Mouse (Mus musculus): Measurements from ENCODE around the gene Map2. TPM values are rescaled to one million over a fixed set of nuclear protein-coding genes. Genes with fewer than 3 reads are reported as not detected.
A peak's percentile ranks its signal among the peaks of the same experiment; 100 is the strongest.

Map2 gene
- 3.6 and 4.6 TPM in 2 replicates for polyA plus RNA-seq (2014; fragmentation: Nextera tagmentation; extraction: Ambion mirVana)

DNA sequence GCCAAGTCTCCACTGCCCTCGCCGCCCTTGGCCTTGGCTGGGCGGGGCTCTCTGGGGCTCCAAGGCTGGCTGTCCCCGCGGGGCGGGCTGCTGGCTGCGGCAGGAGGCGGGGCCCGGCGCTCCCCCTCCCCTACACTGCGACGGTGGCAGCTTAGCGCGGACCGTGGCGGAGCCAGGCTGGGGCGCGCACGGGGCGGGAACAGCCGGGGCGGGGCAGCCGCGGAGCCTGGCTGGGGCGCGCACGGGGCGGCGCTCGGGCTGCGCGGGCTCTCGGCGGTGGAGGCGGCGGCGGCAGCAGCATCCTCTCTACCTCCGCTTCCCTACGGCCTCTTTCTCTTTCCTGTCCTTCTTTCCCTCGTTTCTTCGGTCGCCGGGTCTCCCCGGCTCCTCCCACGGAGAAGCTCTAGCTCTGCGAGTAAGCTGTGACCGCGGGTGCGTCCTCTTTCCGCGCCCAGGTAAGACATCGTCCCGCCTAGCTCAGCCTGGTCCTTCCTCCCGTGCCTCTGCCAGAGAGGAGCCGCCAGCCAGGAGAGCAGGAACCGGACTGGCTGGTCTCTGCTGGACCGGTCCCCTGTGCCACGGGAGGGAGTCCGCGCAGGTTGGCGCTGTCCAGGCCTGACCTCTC is at the start of gene Map2:
Map2 (plus strand) TSS at position 233 of the 625 bp plus-strand sequence.
- Histone ChIP-seq H3K9me3 (replicated peaks; ENCODE audit: control insufficient read depth, low read length) (no peaks in the 10 kb centered on the region), H3K4me3 (ENCODE audit: low read depth, low read length) (peak within 1 kb of the TSS; percentile 51), H3K27me3 (ENCODE audit: control insufficient read depth, insufficient read depth, low read length) (no peaks in the 10 kb centered on the region), H3K36me3 (ENCODE audit: control insufficient read depth, insufficient read depth, low read length) (no peaks in the 10 kb centered on the region), H3K4me2 (peak within 1 kb of the TSS; percentile 82), H3K9ac (ENCODE audit: low read depth, low read length) (peak within 1 kb of the TSS; percentile 70), H3K27ac (ENCODE audit: low read depth, low read length) (no peak within 1 kb of the TSS), H3K4me1 (ENCODE audit: control insufficient read depth, insufficient read depth, low read length) (no peaks in the 10 kb centered on the region)
- WGBS (ENCODE audit: insufficient replicate concordance): under 1% methylated on average over 45 of the region's 61 CpGs
- peak; percentile 96 for ATAC-seq (replicated peaks; ENCODE audit: insufficient number of reproducible peaks, low FRiP score, low TSS enrichment)

DNA sequence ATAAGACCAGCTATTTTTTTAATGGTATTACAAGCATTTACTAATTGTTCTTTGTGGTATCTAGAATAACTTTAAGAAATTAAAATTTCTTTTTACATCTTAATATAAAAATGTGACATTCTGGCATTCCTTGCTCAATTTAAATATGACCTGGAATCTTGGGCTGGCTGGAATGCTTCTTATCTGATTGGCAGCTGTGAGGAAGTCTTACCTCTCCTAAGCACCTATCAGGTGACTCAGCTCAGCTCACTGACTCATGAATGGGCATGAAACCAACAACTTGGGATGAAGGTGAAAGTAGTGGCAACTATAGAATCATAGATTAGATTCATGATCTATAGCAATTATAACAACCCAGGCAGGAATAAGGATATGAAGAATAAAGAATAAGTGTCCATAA is 42.1 kb upstream of the Map2 start:
- no peak for ATAC-seq (replicated peaks; ENCODE audit: insufficient number of reproducible peaks, low FRiP score, low TSS enrichment)
- Histone ChIP-seq H3K9ac (ENCODE audit: low read depth, low read length) (no peak overlapping the region), H3K9me3 (replicated peaks; ENCODE audit: control insufficient read depth, low read length) (no peaks in the 10 kb centered on the region), H3K4me2 (no peak overlapping the region), H3K36me3 (ENCODE audit: control insufficient read depth, insufficient read depth, low read length) (no peaks in the 10 kb centered on the region), H3K27ac (ENCODE audit: low read depth, low read length) (no peak overlapping the region), H3K4me3 (ENCODE audit: low read depth, low read length) (no peak overlapping the region), H3K4me1 (ENCODE audit: control insufficient read depth, insufficient read depth, low read length) (no peaks in the 10 kb centered on the region), H3K27me3 (ENCODE audit: control insufficient read depth, insufficient read depth, low read length) (no peaks in the 10 kb centered on the region)

- no peak overlapping the region for H3K27ac ChIP-seq (ENCODE audit: low read depth, low read length)
- no peaks in the 10 kb centered on the region for H3K4me1 ChIP-seq (ENCODE audit: control insufficient read depth, insufficient read depth, low read length)
- no peak overlapping the region for H3K4me2 ChIP-seq
- H3K4me3 ChIP-seq (ENCODE audit: low read depth, low read length): no peak overlapping the region
- H3K27me3 ChIP-seq (ENCODE audit: control insufficient read depth, insufficient read depth, low read length): no peaks in the 10 kb centered on the region
- H3K9me3 ChIP-seq (replicated peaks; ENCODE audit: control insufficient read depth, low read length): no peaks in the 10 kb centered on the region
- no peaks in the 10 kb centered on the region for H3K36me3 ChIP-seq (ENCODE audit: control insufficient read depth, insufficient read depth, low read length)
- H3K9ac ChIP-seq (ENCODE audit: low read depth, low read length): no peak overlapping the region
- ATAC-seq (replicated peaks; ENCODE audit: insufficient number of reproducible peaks, low FRiP score, low TSS enrichment): no peak
Measured at GRCm38 (mm10) chr1:66135324-66135723, 39.7 kb upstream of the Map2 start.

DNA sequence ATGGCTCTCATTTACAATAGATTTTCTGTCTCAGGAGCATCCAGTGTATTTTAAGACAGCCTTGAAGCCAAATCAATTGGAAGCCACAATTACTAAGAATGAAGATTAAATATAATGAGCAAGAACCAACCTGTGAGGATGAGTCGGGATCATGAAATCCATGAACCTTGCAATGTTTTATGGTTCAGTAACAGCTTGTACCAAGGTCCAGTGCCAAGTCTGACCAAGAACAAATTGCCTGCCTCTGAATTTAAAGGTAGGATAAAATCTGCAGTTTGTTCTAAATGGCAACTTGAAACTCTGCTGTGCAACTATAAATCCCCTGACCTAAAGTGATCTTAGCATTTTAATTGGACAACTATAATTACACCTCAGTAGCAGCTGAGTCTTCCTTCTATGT is 34.4 kb upstream of the Map2 start:
- H3K36me3 ChIP-seq (ENCODE audit: control insufficient read depth, insufficient read depth, low read length): no peaks in the 10 kb centered on the region

GRCm38 (mm10) chr1:66145180-66145579 is 29.9 kb upstream of the Map2 start:
- 59% methylated on average over 3 of the region's 3 CpGs for WGBS (ENCODE audit: insufficient replicate concordance)
- Histone ChIP-seq H3K27me3 (ENCODE audit: control insufficient read depth, insufficient read depth, low read length) (no peaks in the 10 kb centered on the region), H3K9me3 (replicated peaks; ENCODE audit: control insufficient read depth, low read length) (no peaks in the 10 kb centered on the region), H3K27ac (ENCODE audit: low read depth, low read length) (no peak overlapping the region), H3K9ac (ENCODE audit: low read depth, low read length) (no peak overlapping the region), H3K4me3 (ENCODE audit: low read depth, low read length) (no peak overlapping the region), H3K36me3 (ENCODE audit: control insufficient read depth, insufficient read depth, low read length) (no peaks in the 10 kb centered on the region), H3K4me1 (ENCODE audit: control insufficient read depth, insufficient read depth, low read length) (no peaks in the 10 kb centered on the region), H3K4me2 (no peak overlapping the region)
- ATAC-seq (replicated peaks; ENCODE audit: insufficient number of reproducible peaks, low FRiP score, low TSS enrichment): no peak

More for the DNA sequence above, 34.4 kb upstream of the Map2 start:
- 89% methylated on average over 1 of the region's 1 CpGs for WGBS (ENCODE audit: insufficient replicate concordance)
- H3K27ac ChIP-seq (ENCODE audit: low read depth, low read length): no peak overlapping the region
- H3K4me2 ChIP-seq: no peak overlapping the region
- H3K27me3 ChIP-seq (ENCODE audit: control insufficient read depth, insufficient read depth, low read length): no peaks in the 10 kb centered on the region
- H3K9ac ChIP-seq (ENCODE audit: low read depth, low read length): no peak overlapping the region
- ATAC-seq (replicated peaks; ENCODE audit: insufficient number of reproducible peaks, low FRiP score, low TSS enrichment): no peak
- H3K4me3 ChIP-seq (ENCODE audit: low read depth, low read length): no peak overlapping the region
- H3K9me3 ChIP-seq (replicated peaks; ENCODE audit: control insufficient read depth, low read length): no peaks in the 10 kb centered on the region
- no peaks in the 10 kb centered on the region for H3K4me1 ChIP-seq (ENCODE audit: control insufficient read depth, insufficient read depth, low read length)

- no peak for ATAC-seq (replicated peaks; ENCODE audit: insufficient number of reproducible peaks, low FRiP score, low TSS enrichment)
- H3K27ac ChIP-seq (ENCODE audit: low read depth, low read length): no peak overlapping the region
- no peaks in the 10 kb centered on the region for H3K36me3 ChIP-seq (ENCODE audit: control insufficient read depth, insufficient read depth, low read length)
- 74% methylated on average over 2 of the region's 2 CpGs for WGBS (ENCODE audit: insufficient replicate concordance)
- H3K27me3 ChIP-seq (ENCODE audit: control insufficient read depth, insufficient read depth, low read length): no peaks in the 10 kb centered on the region
- no peaks in the 10 kb centered on the region for H3K9me3 ChIP-seq (replicated peaks; ENCODE audit: control insufficient read depth, low read length)
- H3K9ac ChIP-seq (ENCODE audit: low read depth, low read length): no peak overlapping the region
- no peak overlapping the region for H3K4me3 ChIP-seq (ENCODE audit: low read depth, low read length)
- H3K4me2 ChIP-seq: no peak overlapping the region
- no peaks in the 10 kb centered on the region for H3K4me1 ChIP-seq (ENCODE audit: control insufficient read depth, insufficient read depth, low read length)
Measured at GRCm38 (mm10) chr1:66148825-66149514, 26.1 kb upstream of the Map2 start.

- no peak for ATAC-seq (replicated peaks; ENCODE audit: insufficient number of reproducible peaks, low FRiP score, low TSS enrichment)
- Histone ChIP-seq H3K36me3 (ENCODE audit: control insufficient read depth, insufficient read depth, low read length) (no peaks in the 10 kb centered on the region), H3K27me3 (ENCODE audit: control insufficient read depth, insufficient read depth, low read length) (no peaks in the 10 kb centered on the region), H3K4me3 (ENCODE audit: low read depth, low read length) (no peak overlapping the region), H3K9ac (ENCODE audit: low read depth, low read length) (no peak overlapping the region), H3K9me3 (replicated peaks; ENCODE audit: control insufficient read depth, low read length) (no peaks in the 10 kb centered on the region), H3K27ac (ENCODE audit: low read depth, low read length) (no peak overlapping the region), H3K4me1 (ENCODE audit: control insufficient read depth, insufficient read depth, low read length) (no peaks in the 10 kb centered on the region), H3K4me2 (no peak overlapping the region)
- WGBS (ENCODE audit: insufficient replicate concordance): 77% methylated on average over 3 of the region's 3 CpGs
Measured at GRCm38 (mm10) chr1:66150806-66151205, 24.3 kb upstream of the Map2 start.

DNA sequence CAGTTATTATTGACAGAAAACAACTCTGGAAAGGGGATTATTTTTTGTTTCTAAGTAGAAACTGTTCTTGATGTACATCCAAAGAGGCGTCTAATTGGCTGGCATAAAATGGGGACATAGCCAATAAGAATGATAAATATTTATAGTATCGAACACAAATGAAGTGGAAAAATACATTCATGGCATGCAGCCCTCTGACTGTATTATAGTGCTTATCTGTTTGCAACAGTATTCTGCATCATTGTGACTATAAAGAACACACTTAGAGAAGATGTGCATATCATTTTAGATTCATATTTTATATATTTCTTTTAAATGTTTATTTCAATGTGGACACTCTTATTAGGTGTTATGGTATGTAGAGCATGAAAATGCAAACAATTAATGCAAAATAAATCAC is 17.9 kb upstream of the Map2 start:
- Histone ChIP-seq H3K9ac (ENCODE audit: low read depth, low read length) (no peak overlapping the region), H3K4me2 (no peak overlapping the region), H3K4me3 (ENCODE audit: low read depth, low read length) (no peak overlapping the region), H3K27me3 (ENCODE audit: control insufficient read depth, insufficient read depth, low read length) (no peaks in the 10 kb centered on the region), H3K27ac (ENCODE audit: low read depth, low read length) (no peak overlapping the region), H3K9me3 (replicated peaks; ENCODE audit: control insufficient read depth, low read length) (no peaks in the 10 kb centered on the region), H3K4me1 (ENCODE audit: control insufficient read depth, insufficient read depth, low read length) (no peaks in the 10 kb centered on the region), H3K36me3 (ENCODE audit: control insufficient read depth, insufficient read depth, low read length) (no peaks in the 10 kb centered on the region)
- WGBS (ENCODE audit: insufficient replicate concordance): 81% methylated on average over 2 of the region's 2 CpGs
- no peak for ATAC-seq (replicated peaks; ENCODE audit: insufficient number of reproducible peaks, low FRiP score, low TSS enrichment)

DNA sequence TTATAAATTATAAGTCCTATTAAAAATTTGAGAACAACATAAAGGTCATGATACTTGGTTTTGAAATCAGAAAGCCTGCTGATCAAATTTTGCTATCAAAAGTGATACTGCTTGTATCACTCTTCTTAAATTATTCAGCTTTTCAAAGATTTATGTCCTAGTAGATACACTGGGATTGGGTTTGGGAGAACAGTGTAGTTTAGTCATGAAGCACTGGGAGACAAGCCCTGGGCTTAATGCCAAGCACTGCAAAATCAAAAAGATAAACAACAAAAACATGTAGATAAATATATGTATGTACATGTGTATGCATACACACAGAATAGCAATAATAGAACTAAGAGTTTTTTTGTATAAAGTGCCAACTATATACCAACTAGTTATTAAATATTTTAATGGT is 17.5 kb upstream of the Map2 start:
- H3K27me3 ChIP-seq (ENCODE audit: control insufficient read depth, insufficient read depth, low read length): no peaks in the 10 kb centered on the region
- no peak overlapping the region for H3K27ac ChIP-seq (ENCODE audit: low read depth, low read length)
- no peak overlapping the region for H3K4me3 ChIP-seq (ENCODE audit: low read depth, low read length)
- no peak overlapping the region for H3K9ac ChIP-seq (ENCODE audit: low read depth, low read length)
- H3K4me2 ChIP-seq: no peak overlapping the region
- H3K9me3 ChIP-seq (replicated peaks; ENCODE audit: control insufficient read depth, low read length): no peaks in the 10 kb centered on the region
- no peaks in the 10 kb centered on the region for H3K4me1 ChIP-seq (ENCODE audit: control insufficient read depth, insufficient read depth, low read length)
- ATAC-seq (replicated peaks; ENCODE audit: insufficient number of reproducible peaks, low FRiP score, low TSS enrichment): no peak
- H3K36me3 ChIP-seq (ENCODE audit: control insufficient read depth, insufficient read depth, low read length): no peaks in the 10 kb centered on the region

All from heart, embryonic 11.5 days (tissue).